Mouse (Mus musculus) CH12F3 (cell line): ENCODE measurements around the gene Ankrd40.

Experiments used
- in situ Hi-C: fragments of 300-500 bp; cut with MboI; formaldehyde crosslinking; loops from 2 replicates; pipeline ENCODE4 v1.14.3; 2020; ENCODE audit warnings: low sequenced_read_pairs

Ankrd40 gene

DNA sequence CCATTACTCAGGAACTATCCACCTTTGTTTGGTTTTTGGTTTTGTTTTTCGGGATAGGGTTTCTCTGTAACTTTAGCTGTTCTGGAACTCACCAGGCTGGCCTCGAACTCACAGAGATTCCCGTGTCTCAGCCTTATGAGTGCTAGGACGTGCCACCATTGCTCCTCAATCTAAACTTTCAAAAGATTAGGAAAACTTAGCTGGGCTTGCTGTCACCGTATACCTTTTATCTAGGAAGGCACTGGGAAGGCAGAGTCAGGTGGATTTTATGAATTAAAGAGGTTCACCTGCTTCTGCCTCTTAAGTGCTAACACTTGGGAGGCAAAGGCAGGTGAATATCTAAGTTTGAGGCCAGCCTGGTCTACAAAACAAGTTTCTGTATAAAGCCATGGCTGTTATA, 5.2 kb upstream of the Ankrd40 start:
- in situ Hi-C loops: no loop called here

- in situ Hi-C loops: no loop called here
Measured at GRCm38 (mm10) chr11:94323271-94323925, 4.4 kb upstream of the Ankrd40 start.

DNA sequence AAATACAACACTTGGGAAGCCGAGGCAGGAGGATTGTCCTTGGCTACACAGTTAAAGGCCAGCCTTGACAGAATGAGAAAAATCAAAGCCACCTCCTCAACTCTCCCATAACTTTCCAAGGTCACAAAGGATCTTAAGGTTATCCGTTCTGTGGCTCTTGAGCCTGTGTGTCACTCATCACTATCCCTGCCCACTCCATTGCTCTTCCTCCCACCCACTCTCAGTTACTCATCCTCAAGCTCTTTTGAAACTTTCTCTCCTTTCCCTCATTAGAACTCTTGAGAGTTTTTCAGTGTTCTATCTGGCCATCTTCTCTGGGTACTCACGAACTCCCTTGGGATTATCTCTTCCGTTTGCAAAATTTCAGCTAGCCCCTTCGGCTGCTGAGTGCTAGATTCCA, 3.2 kb upstream of the Ankrd40 start:
- in situ Hi-C loops: no loop called here

GRCm38 (mm10) chr11:94326961-94327411, 815 bp upstream of the Ankrd40 start:
- in situ Hi-C loops: no loop called here

- in situ Hi-C loops: no loop called here
Measured at GRCm38 (mm10) chr11:94328644-94329025, 834 bp downstream of the Ankrd40 start.

- in situ Hi-C loops: no loop called here
Measured at GRCm38 (mm10) chr11:94329270-94329891, 1.6 kb downstream of the Ankrd40 start.

GRCm38 (mm10) chr11:94330211-94330610, 2.4 kb downstream of the Ankrd40 start:
- in situ Hi-C loops: no loop called here

DNA sequence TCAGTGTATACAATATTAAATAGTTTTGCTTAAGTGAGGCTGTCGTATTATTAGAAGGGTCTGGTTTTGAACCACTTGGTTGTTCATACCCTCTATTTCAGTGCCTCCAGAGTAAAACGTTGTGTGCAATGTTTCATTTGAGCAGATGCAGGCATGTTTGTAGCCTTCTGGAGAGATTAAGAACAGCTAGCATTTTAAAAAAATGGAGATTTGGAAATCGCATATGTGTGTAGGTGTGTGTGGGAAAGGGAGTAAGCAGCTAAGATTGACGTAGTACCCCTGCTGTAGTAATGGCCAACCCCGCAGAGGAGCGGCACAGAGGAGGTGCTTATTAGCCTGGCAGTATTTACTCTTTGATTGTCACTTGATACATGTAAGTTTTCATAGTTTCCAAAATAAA, 4.9 kb downstream of the Ankrd40 start:
- in situ Hi-C loops: no loop called here

DNA sequence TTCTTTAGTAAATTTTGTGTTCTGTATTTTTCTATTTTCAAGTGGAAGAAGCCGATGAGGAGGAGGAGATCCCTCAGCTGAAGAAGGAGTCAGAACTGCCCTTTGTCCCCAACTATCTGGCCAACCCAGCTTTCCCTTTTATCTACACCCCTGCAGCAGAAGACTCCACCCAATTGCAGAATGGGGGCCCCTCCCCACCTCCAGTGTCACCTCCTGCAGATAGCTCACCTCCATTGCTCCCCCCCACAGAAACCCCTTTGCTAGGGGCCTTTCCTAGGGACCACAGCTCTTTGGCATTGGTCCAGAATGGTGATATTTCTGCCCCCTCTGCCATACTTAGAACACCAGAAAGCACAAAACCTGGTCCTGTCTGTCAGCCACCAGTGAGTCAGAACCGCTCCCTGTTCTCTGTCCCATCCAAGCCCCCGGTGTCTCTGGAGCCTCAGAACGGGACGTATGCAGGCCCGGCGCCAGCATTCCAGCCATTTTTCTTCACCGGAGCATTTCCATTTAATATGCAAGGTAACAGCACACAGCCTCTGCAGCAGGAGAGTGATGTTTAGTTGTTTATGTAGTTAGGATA, 6.7 kb downstream of the Ankrd40 start:
- in situ Hi-C loops: no loop called here

- in situ Hi-C loops: loop anchor here (5.0 kb wide), 1 partner anchor 151 kb away; the partner anchor contains the start of gene Spata20
Measured at GRCm38 (mm10) chr11:94336551-94336950, 8.8 kb downstream of the Ankrd40 start.

DNA sequence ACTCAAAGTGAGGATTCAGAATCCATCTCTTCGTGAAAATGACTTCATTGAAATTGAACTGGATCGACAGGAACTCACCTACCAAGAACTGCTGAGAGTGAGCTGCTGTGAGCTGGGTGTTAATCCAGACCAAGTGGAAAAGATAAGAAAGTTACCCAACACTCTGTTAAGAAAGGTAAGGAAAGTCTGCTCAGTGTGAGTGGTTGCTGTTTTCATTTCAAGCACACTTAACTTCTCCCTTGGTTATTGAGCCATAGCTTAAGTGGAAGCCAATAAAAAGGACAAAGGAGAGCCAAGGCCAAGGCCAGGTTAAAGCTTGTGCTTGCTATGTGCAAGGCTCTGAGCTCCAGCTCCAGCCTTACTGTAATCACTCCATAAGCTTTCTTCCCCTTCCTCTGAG, 10.5 kb downstream of the Ankrd40 start:
- in situ Hi-C loops: loop anchor here (5.0 kb wide), 1 partner anchor 149 kb away; the partner anchor contains the start of gene Spata20

GRCm38 (mm10) chr11:94339732-94340585, 12.2 kb downstream of the Ankrd40 start:
- in situ Hi-C loops: loop anchor here (5.0 kb wide), 1 partner anchor 147 kb away; the partner anchor contains the start of gene Spata20

DNA sequence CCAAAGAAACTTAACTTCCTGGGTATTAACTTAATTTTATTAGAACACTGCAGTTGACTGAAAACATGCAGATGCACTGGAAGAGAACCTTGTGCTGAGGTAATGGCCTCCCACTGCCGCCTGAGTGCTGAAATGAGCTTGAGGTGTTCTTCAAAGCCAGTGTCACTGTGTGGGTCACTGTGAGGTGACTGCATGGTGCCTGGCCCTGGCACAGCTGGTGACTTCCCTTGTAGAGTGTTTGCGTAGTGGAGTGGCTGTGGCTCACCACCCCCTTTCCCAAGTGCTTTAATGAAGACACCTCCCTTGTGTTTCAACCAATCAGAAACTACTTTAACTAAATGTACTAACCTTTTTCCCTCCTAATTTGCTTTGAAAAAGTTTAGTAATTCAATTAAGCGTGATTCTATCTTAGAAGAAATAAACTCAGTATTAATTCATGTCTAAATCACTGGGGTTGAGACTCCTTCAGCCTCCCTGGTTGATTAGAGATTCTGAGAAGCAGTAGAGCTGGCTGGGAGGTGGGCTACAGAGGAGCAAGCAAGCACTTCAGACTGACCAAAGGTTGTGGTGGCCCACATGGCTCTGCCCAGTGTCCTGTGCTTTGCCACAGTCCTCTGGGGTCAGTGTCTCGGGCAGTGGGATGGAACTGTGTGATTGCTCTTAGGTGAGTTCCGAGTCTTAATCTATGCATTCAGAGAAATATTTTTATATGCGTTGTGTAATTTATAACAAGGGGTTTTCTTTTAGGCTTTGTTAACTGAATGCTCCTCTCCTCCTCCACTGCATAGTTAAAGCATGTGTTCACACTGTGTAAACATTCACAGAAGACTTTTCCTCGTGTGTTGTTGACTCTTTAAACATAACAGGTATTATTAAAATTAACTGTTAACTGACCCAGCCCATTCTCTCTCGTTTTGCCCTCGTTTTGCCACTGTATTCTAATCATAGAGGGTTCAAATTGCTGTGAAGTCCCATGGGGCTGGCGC, 13.4 kb downstream of the Ankrd40 start:
- in situ Hi-C loops: no loop called here

- in situ Hi-C loops: no loop called here
Measured at GRCm38 (mm10) chr11:94342114-94342905, 14.5 kb downstream of the Ankrd40 start.

GRCm38 (mm10) chr11:94343955-94344358, 16.2 kb downstream of the Ankrd40 start:
- in situ Hi-C loops: no loop called here

DNA sequence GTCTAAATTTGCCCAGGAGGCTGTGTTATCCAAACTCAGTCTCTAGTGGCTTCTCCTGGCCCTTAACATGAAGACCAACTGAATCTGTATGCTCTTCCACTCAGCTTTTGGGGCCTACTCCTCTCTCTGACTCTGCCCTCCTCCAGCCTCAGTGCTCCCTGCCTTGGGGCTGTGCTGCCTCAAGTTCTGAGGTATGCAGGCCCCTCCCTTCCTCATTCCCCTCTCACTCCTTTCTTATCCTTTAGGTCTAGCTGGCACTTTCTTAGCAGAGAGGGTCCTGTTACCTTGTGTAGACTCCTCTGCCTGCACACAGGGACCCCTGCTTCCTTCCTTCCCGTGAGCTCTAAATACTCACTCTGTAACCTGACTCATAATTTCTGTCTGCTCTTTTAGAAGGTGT, 16.7 kb downstream of the Ankrd40 start:
- in situ Hi-C loops: no loop called here

GRCm38 (mm10) chr11:94345926-94346325, 18.1 kb downstream of the Ankrd40 start:
- in situ Hi-C loops: no loop called here

GRCm38 (mm10) chr11:94346611-94347010, 18.8 kb downstream of the Ankrd40 start:
- in situ Hi-C loops: no loop called here

- in situ Hi-C loops: no loop called here
Measured at GRCm38 (mm10) chr11:94347063-94347575, 19.3 kb downstream of the Ankrd40 start.
